Mouse (Mus musculus) kidney, adult 2 months (tissue): Measurements from ENCODE around the gene Mat2a. TPM values are rescaled to one million over a fixed set of nuclear protein-coding genes. Genes with fewer than 3 reads are reported as not detected.
A peak's percentile ranks its signal among the peaks of the same experiment; 100 is the strongest.
"Not testable (repeated sequence)": the region's sequence is repeated elsewhere in the genome, so short reads cannot be mapped to it uniquely, and the experiment has no call there.

ENCODE experiments used
- DNase-seq: peaks from one replicate; pipeline ENCODE4 v3.0.0; 2021
- H3K27ac ChIP-seq: fragments of 200-500 bp; 2 replicates; pipeline ENCODE4 v1.5.1; 2012; ENCODE audit warnings: low read depth, low read length, control low read depth, inconsistent platforms; ENCODE audit not compliant: insufficient read depth
- H3K27me3 ChIP-seq: fragments of 200-500 bp; replicated peaks from 2 replicates; pipeline ENCODE4 v1.6.1; 2012; ENCODE audit warnings: mild to moderate bottlenecking, moderate library complexity, low read length, inconsistent platforms; ENCODE audit not compliant: control insufficient read depth, insufficient read depth
- H3K36me3 ChIP-seq: fragments of 200-500 bp; 2 replicates; pipeline ENCODE4 v1.6.1; 2012; ENCODE audit warnings: mild to moderate bottlenecking, moderate library complexity, low read length, inconsistent platforms; ENCODE audit not compliant: control insufficient read depth, insufficient read depth
- H3K4me1 ChIP-seq: fragments of 200-500 bp; 2 replicates; pipeline ENCODE4 v1.6.1; 2011; ENCODE audit warnings: low read length; ENCODE audit not compliant: control insufficient read depth, insufficient read depth
- H3K4me3 ChIP-seq: fragments of 200-500 bp; 2 replicates; pipeline ENCODE4 v1.5.1; 2011; ENCODE audit warnings: mild to moderate bottlenecking, low read depth, low read length, control low read depth; ENCODE audit not compliant: insufficient read depth
- CTCF ChIP-seq: fragments of 200-500 bp; conservative IDR thresholded peaks from 2 replicates; pipeline ENCODE4 v1.5.1; 2011; ENCODE audit warnings: low read depth, mild to moderate bottlenecking, control low read depth, low read length, moderate library complexity, mixed read lengths; ENCODE audit not compliant: insufficient read depth, insufficient read length
- POLR2A ChIP-seq: fragments of 200-500 bp; IDR thresholded peaks from one replicate; pipeline ENCODE4 v1.6.1; 2011; ENCODE audit warnings: low read depth, low read length, control low read depth
- WGBS: fragments of 180-500 bp; shearing (Covaris S2); methylation state at CpG from one replicate; pipeline ENCODE4 v1.1.7; 2018; 5-methylcytosine and 5-hydroxymethylcytosine counted together
- polyA plus RNA-seq: library from polyadenylated mRNA; depleted of rRNA; stranded (reverse); fragments of >200 nt; gene quantifications from 2 replicates; pipeline ENCODE4 v1.2.3, GENCODE M21; 2012

Gene Mat2a
- polyA plus RNA-seq, 1 experiment = 168 TPM

GRCm38 (mm10) chr6:72454833-72455373, 15.5 kb upstream of the Mat2a start:
- H3K36me3 ChIP-seq = no peaks in the 10 kb centered on the region
- DNase-seq = no peak
- H3K27me3 ChIP-seq = no peaks in the 10 kb centered on the region
- H3K27ac ChIP-seq = no peak overlapping the region
- peaks cover 5% of the 10 kb centered on the region; the same call in 1 of the 2 replicates for H3K4me1 ChIP-seq
- TF ChIP-seq CTCF (no peak), POLR2A (no peak)
- WGBS = 69% methylated on average over 7 of the region's 7 CpGs
- no peak overlapping the region for H3K4me3 ChIP-seq

- TF ChIP-seq CTCF (no peak), POLR2A (no peak)
- H3K4me1 ChIP-seq = peaks cover 3% of the 10 kb centered on the region; the same call in 1 of the 2 replicates
- no peak overlapping the region for H3K27ac ChIP-seq
- DNase-seq = no peak
- no peaks in the 10 kb centered on the region for H3K27me3 ChIP-seq
- WGBS = 76% methylated on average over 7 of the region's 7 CpGs
- no peaks in the 10 kb centered on the region for H3K36me3 ChIP-seq
- H3K4me3 ChIP-seq = no peak overlapping the region
These were observed 14.9 kb upstream of the Mat2a start for GRCm38 (mm10) chr6:72454072-72454746.

GRCm38 (mm10) chr6:72453578-72453977, 14.2 kb upstream of the Mat2a start:
- Histone ChIP-seq H3K27ac (no peak overlapping the region), H3K4me3 (no peak overlapping the region), H3K36me3 (no peaks in the 10 kb centered on the region), H3K27me3 (no peaks in the 10 kb centered on the region), H3K4me1 (0 out of 2 replicates have a peak, but pooled peaks cover 3% of the 10 kb centered on the region)
- DNase-seq = no peak
- TF ChIP-seq CTCF = no peak
- no peak for TF ChIP-seq POLR2A
- WGBS = 90% methylated on average over 3 of the region's 3 CpGs

GRCm38 (mm10) chr6:72452329-72452728, 13.0 kb upstream of the Mat2a start:
- Histone ChIP-seq H3K4me3 (no peak overlapping the region), H3K27ac (no peak overlapping the region), H3K27me3 (no peaks in the 10 kb centered on the region), H3K36me3 (no peaks in the 10 kb centered on the region), H3K4me1 (0 out of 2 replicates have a peak, but pooled peaks cover 3% of the 10 kb centered on the region)
- WGBS = 60% methylated on average over 2 of the region's 2 CpGs
- peak; percentile 44 for DNase-seq
- TF ChIP-seq POLR2A (no peak), CTCF (no peak)

- DNase-seq, H3K4me3 ChIP-seq, H3K27me3 ChIP-seq, H3K4me1 ChIP-seq, H3K27ac ChIP-seq, H3K36me3 ChIP-seq: not testable (repeated sequence)
- 72% methylated on average over 2 of the region's 2 CpGs for WGBS
These were observed 12.4 kb upstream of the Mat2a start for GRCm38 (mm10) chr6:72451778-72452177.

- H3K27me3 ChIP-seq = no peaks in the 10 kb centered on the region
- H3K4me3 ChIP-seq = no peak overlapping the region
- WGBS = 89% methylated on average over 2 of the region's 2 CpGs
- H3K27ac ChIP-seq = no peak overlapping the region
- 0 out of 2 replicates have a peak, but pooled peaks cover 3% of the 10 kb centered on the region for H3K4me1 ChIP-seq
- DNase-seq = no peak
- TF ChIP-seq CTCF = no peak
- TF ChIP-seq POLR2A = no peak
- H3K36me3 ChIP-seq = no peaks in the 10 kb centered on the region
These were observed 8.1 kb upstream of the Mat2a start for GRCm38 (mm10) chr6:72447487-72447886.

GRCm38 (mm10) chr6:72445011-72445410, 5.7 kb upstream of the Mat2a start:
- H3K4me1 ChIP-seq = peaks cover 8% of the 10 kb centered on the region; the same call in 1 of the 2 replicates
- H3K27me3 ChIP-seq = no peaks in the 10 kb centered on the region
- H3K4me3 ChIP-seq = no peak overlapping the region
- no peaks in the 10 kb centered on the region for H3K36me3 ChIP-seq
- TF ChIP-seq POLR2A = no peak
- TF ChIP-seq CTCF = no peak
- no peak overlapping the region for H3K27ac ChIP-seq
- DNase-seq = no peak
